12 mouse cellular contexts compared by ENCODE assay signal in genomic region chr2:125530665-125531064, GRCm38 (mm10). TPM values are rescaled to one million over a fixed set of nuclear protein-coding genes. Genes with fewer than 3 reads are reported as not detected.
DNase-seq lines count a peak whose midpoint lies in the region; ATAC-seq and TF ChIP-seq lines count a peak whose summit lies in the region.
"Had no signal": no experiment of that assay in that cellular context is flagged by ENCODE, and none has a peak within 500 bp of the region (broad histone marks: within the 10 kb centered on the region; RNA-seq: fewer than 3 reads in every experiment).

No protein-coding gene starts in this region.

- no peaks in the 10 kb centered on the region for H3K36me3 ChIP-seq in heart, embryonic 11.5 days (ENCODE audit: control insufficient read depth, insufficient read depth, low read length)
- H3K36me3 ChIP-seq in heart, adult 2 months (ENCODE audit: control insufficient read depth, insufficient read depth, low read length), result no peaks in the 10 kb centered on the region
- no peaks in the 10 kb centered on the region for H3K36me3 ChIP-seq in intestine, embryonic 15.5 days
- H3K36me3 ChIP-seq: neural tube, embryonic 13.5 days had no signal

- TF ChIP-seq EP300 in heart, adult 2 months (IDR thresholded peaks at IDR 0.05; ENCODE audit: insufficient read depth, low read depth, low read length), result no peak

- H3K79me2 ChIP-seq in heart, adult 2 months (replicated peaks; ENCODE audit: control insufficient read depth, insufficient read depth, low read length), result no peaks in the 10 kb centered on the region

- H3K4me1 ChIP-seq in heart, embryonic 11.5 days (ENCODE audit: control insufficient read depth, insufficient read depth, low read length), result no peaks in the 10 kb centered on the region
- no peaks in the 10 kb centered on the region for H3K4me1 ChIP-seq in heart, adult 2 months (ENCODE audit: control insufficient read depth, insufficient read depth, low read length)
- H3K4me1 ChIP-seq in intestine, embryonic 15.5 days (replicated peaks), result 0 out of 2 replicates have a peak, but pooled peaks cover 5% of the 10 kb centered on the region
- H3K4me1 ChIP-seq: neural tube, embryonic 13.5 days had no signal

- H3K4me3 ChIP-seq in heart, embryonic 11.5 days (ENCODE audit: low read depth, low read length), result no peak overlapping the region
- no peak overlapping the region for H3K4me3 ChIP-seq in heart, adult 2 months
- no peak overlapping the region for H3K4me3 ChIP-seq in intestine, embryonic 15.5 days (replicated peaks)
- H3K4me3 ChIP-seq: neural tube, embryonic 13.5 days had no signal

- H3K9ac ChIP-seq in heart, embryonic 11.5 days (ENCODE audit: low read depth, low read length), result no peak overlapping the region
- H3K9ac ChIP-seq in heart, adult 2 months (ENCODE audit: low read depth, low read length), result no peak overlapping the region
- H3K9ac ChIP-seq in intestine, embryonic 15.5 days, result no peak overlapping the region
- H3K9ac ChIP-seq: neural tube, embryonic 13.5 days had no signal

- no peak overlapping the region for H3K4me2 ChIP-seq in heart, embryonic 11.5 days
- H3K4me2 ChIP-seq in intestine, embryonic 15.5 days (replicated peaks), result no peak overlapping the region
- H3K4me2 ChIP-seq: neural tube, embryonic 13.5 days had no signal

- H3K27ac ChIP-seq in heart, embryonic 11.5 days (ENCODE audit: low read depth, low read length), result no peak overlapping the region
- H3K27ac ChIP-seq in heart, adult 2 months, result no peak overlapping the region
- H3K27ac ChIP-seq in intestine, embryonic 15.5 days, result no peak overlapping the region
- H3K27ac ChIP-seq: neural tube, embryonic 13.5 days had no signal

- no peaks in the 10 kb centered on the region for H3K9me3 ChIP-seq in heart, embryonic 11.5 days (replicated peaks; ENCODE audit: control insufficient read depth, low read length)
- no peaks in the 10 kb centered on the region for H3K9me3 ChIP-seq in intestine, embryonic 15.5 days
- H3K9me3 ChIP-seq: neural tube, embryonic 13.5 days had no signal

- 47% methylated on average over 6 of the region's 6 CpGs for WGBS in heart, embryonic 11.5 days (ENCODE audit: insufficient replicate concordance)
- 38% methylated on average over 6 of the region's 6 CpGs for WGBS in heart, adult 2 months
- WGBS in intestine, embryonic 15.5 days, result 41% methylated on average over 6 of the region's 6 CpGs

- ATAC-seq in heart, embryonic 11.5 days (replicated peaks; ENCODE audit: insufficient number of reproducible peaks, low FRiP score, low TSS enrichment), result no peak
- ATAC-seq in intestine, embryonic 15.5 days, result peak; percentile 73
- ATAC-seq in erythroblast, adult 5-6 weeks (replicated peaks; ENCODE audit: low FRiP score, poor library complexity, severe bottlenecking), result no peak

- intact Hi-C loops in heart, adult 2 months (cut with DNase I), result no loop called here

- DNase-seq in heart, adult 11 months, result peak; percentile 97
- peak; percentile 49 to 73 for DNase-seq in heart, adult 2 months
- peak; percentile 83 for DNase-seq in skeletal muscle tissue, adult 2 months (ENCODE audit: low read depth, low spot score)
- no peak for DNase-seq in embryo, embryonic 9.5 days (ENCODE audit: extremely low spot score)
- DNase-seq in layer of hippocampus, adult 8-10 months (ENCODE audit: low spot score in 2 of 2), result no peak
- DNase-seq: B cell, adult 2 months; kidney, postnatal 25 days had no signal

- TF ChIP-seq CTCF in heart, adult 2 months (IDR thresholded peaks at IDR 0.05), result no peak

- H3K27me3 ChIP-seq in heart, embryonic 11.5 days (ENCODE audit: control insufficient read depth, insufficient read depth, low read length), result no peaks in the 10 kb centered on the region
- no peaks in the 10 kb centered on the region for H3K27me3 ChIP-seq in heart, adult 2 months (ENCODE audit: control insufficient read depth, insufficient read depth, low read length)
- H3K27me3 ChIP-seq in intestine, embryonic 15.5 days (replicated peaks), result no peaks in the 10 kb centered on the region
- H3K27me3 ChIP-seq: neural tube, embryonic 13.5 days had no signal

- TF ChIP-seq POLR2A in heart, adult 2 months (IDR thresholded peaks at IDR 0.05; ENCODE audit: insufficient read depth, low read depth, low read length), result no peak

RNA-seq across cellular contexts. Expression of gene Fbn1, which starts 22.9 kb away (rescaled TPM):
- 28.5 and 31.9 TPM in 2 replicates for polyA plus RNA-seq in heart, embryonic 11.5 days (2014; fragmentation: Nextera tagmentation; extraction: Ambion mirVana)
- 10 to 100 TPM; 28.8 to 43.9 TPM for total RNA-seq in heart, adult 2 months (2021)
- polyA plus RNA-seq in heart, adult 2 months (2012; rRNA removed), result 15.0 and 27.6 TPM in 2 replicates
- 20.8 and 21.9 TPM in 2 replicates for polyA plus RNA-seq in intestine, embryonic 15.5 days (2015; fragmentation: Nextera tagmentation; extraction: Ambion mirVana)
- total RNA-seq in layer of hippocampus, adult 8-10 months (2022), result 10 to 100 TPM in 2 of 4 experiments, 1 to 10 TPM in 2; 9.0 to 10.6 (median 9.7) TPM
- total RNA-seq in erythroblast, adult 5-6 weeks (2015; ENCODE audit: low replicate concordance), result 0.42 TPM in 1 of 2 replicates, not detected in the other
- total RNA-seq in erythroblast, adult 5-6 weeks (2017; ENCODE audit: low replicate concordance), result 0.70 TPM in 1 of 2 replicates, not detected in the other
- total RNA-seq: megakaryocyte-erythroid progenitor cell, adult 5-6 weeks had no signal

RNA-seq across cellular contexts. Expression of gene Gm9913, which starts 25.8 kb away (rescaled TPM):
- polyA plus RNA-seq in heart, embryonic 11.5 days (2014; fragmentation: Nextera tagmentation; extraction: Ambion mirVana), result 0.42 and 0.45 TPM in 2 replicates
- under 1 TPM; 0.21 to 0.23 TPM for total RNA-seq in heart, adult 2 months (2021)
- 0.29 and 0.35 TPM in 2 replicates for polyA plus RNA-seq in heart, adult 2 months (2012; rRNA removed)
- 0.28 and 0.35 TPM in 2 replicates for polyA plus RNA-seq in intestine, embryonic 15.5 days (2015; fragmentation: Nextera tagmentation; extraction: Ambion mirVana)
- under 1 TPM; 0.19 to 0.37 (median 0.32) TPM for total RNA-seq in layer of hippocampus, adult 8-10 months (2022)
- total RNA-seq in erythroblast, adult 5-6 weeks (2015; ENCODE audit: low replicate concordance), result not detected in 2 replicates
- not detected in 2 replicates for total RNA-seq in erythroblast, adult 5-6 weeks (2017; ENCODE audit: low replicate concordance)
- total RNA-seq: megakaryocyte-erythroid progenitor cell, adult 5-6 weeks had no signal
- polyA plus RNA-seq: neural tube, embryonic 13.5 days had no signal

Comparison
In these comparisons a context has a peak if more than half of its experiments do, and no peak if none do; other contexts are left out.
1. DNase-seq: peak in heart, adult 11 months (single experiment), heart, adult 2 months (2 of 2) and skeletal muscle tissue, adult 2 months (single experiment); none in embryo, embryonic 9.5 days (single experiment) and layer of hippocampus, adult 8-10 months (0 of 2).
2. RNA of gene Fbn1, which starts 22.9 kb away (total RNA-seq): 28.8 to 43.9 TPM in heart, adult 2 months and 9.0 to 10.6 TPM in layer of hippocampus, adult 8-10 months; 0.42 to 0.70 TPM in erythroblast, adult 5-6 weeks; every median in the first group is over 4 times any median in the second.